Mouse (Mus musculus): ENCODE results near the gene Tubb1. TPM values are rescaled to one million over a fixed set of nuclear protein-coding genes. Genes with fewer than 3 reads are reported as not detected.
A peak's percentile ranks its signal among the peaks of the same experiment; 100 is the strongest.

Gene Tubb1
- total RNA-seq, 1 experiment from 2014 or later: 0.73 TPM

- DNase-seq: peak; percentile 32
Measured at GRCm38 (mm10) chr2:174502831-174503460, 52.5 kb downstream of the Tubb1 start.

Other genes with a start within 250 kb of the Tubb1 start
- 2,468 and 2,497 TPM in 2 replicates for gene Gnas, start 166.4 kb upstream of the Tubb1 start, total RNA-seq (2021)
- 2.1 and 2.4 TPM in 2 replicates for gene Gm20721, start 104.0 kb upstream of the Tubb1 start, total RNA-seq (2021)
- gene Nelfcd, start 34.9 kb upstream of the Tubb1 start, total RNA-seq (2021): 61.9 and 63.7 TPM in 2 replicates
- gene Ctsz, start 11.7 kb upstream of the Tubb1 start, total RNA-seq (2021): 133 and 134 TPM in 2 replicates
- 355 and 471 TPM in 2 replicates for gene Atp5e, start 13.4 kb downstream of the Tubb1 start, total RNA-seq (2021)
- 103 and 108 TPM in 2 replicates for gene Prelid3b, start 22.4 kb downstream of the Tubb1 start, total RNA-seq (2021)
- 0.06 and 0.14 TPM in 2 replicates for gene Zfp831, start 192.8 kb downstream of the Tubb1 start, total RNA-seq (2021)

All from adrenal gland, postnatal 25 days (tissue).